Mouse (Mus musculus) midbrain, postnatal 0 days (tissue): ENCODE data around the gene 2700097O09Rik. TPM values are rescaled to one million over a fixed set of nuclear protein-coding genes. Genes with fewer than 3 reads are reported as not detected.

Experiments
- ATAC-seq: fragments of 200-750 bp; cut with Nextera tagmentation; 2 replicates; pipeline ENCODE4 v1.8.0; 2017; ENCODE audit warnings: moderate number of reproducible peaks, mild to moderate bottlenecking, moderate TSS enrichment, moderate library complexity; ENCODE audit not compliant: low FRiP score
- DNase-seq: peaks from one replicate; pipeline ENCODE4 v3.0.0-alpha.2; 2015; ENCODE audit warnings: low spot score
- H3K27ac ChIP-seq: fragments of 300-500 bp; sonication (generic); 2 replicates; pipeline ENCODE4 v1.5.1; 2014; ENCODE audit warnings: low read depth, mild to moderate bottlenecking, low read length, mixed read lengths
- H3K27me3 ChIP-seq: fragments of 300-500 bp; sonication (generic); 2 replicates; pipeline ENCODE4 v1.6.1; 2014; ENCODE audit warnings: low read length, control low read depth, mixed read lengths; ENCODE audit not compliant: insufficient read depth
- H3K36me3 ChIP-seq: fragments of 300-500 bp; sonication (generic); 2 replicates; pipeline ENCODE4 v1.6.1; 2014; ENCODE audit warnings: low read length, control low read depth, mixed read lengths; ENCODE audit not compliant: insufficient read depth
- H3K4me1 ChIP-seq: fragments of 300-500 bp; sonication (generic); 2 replicates; pipeline ENCODE4 v1.6.1; 2014; ENCODE audit warnings: mild to moderate bottlenecking, control low read depth, antibody characterized with exemption, low read length, mixed read lengths; ENCODE audit not compliant: insufficient read depth
- H3K4me2 ChIP-seq: fragments of 300-500 bp; sonication (generic); 2 replicates; pipeline ENCODE4 v1.6.1; 2014; ENCODE audit warnings: low read depth, mild to moderate bottlenecking, low read length, mixed read lengths; ENCODE audit not compliant: poor library complexity, severe bottlenecking
- H3K4me3 ChIP-seq: fragments of 300-500 bp; sonication (generic); 2 replicates; pipeline ENCODE4 v1.5.1; 2014; ENCODE audit warnings: low read depth, mild to moderate bottlenecking, low read length, moderate library complexity
- H3K9ac ChIP-seq: fragments of 300-500 bp; sonication (generic); replicated peaks from 2 replicates; pipeline ENCODE4 v1.6.1; 2014; ENCODE audit warnings: mild to moderate bottlenecking, low read length, moderate library complexity, mixed read lengths; ENCODE audit not compliant: poor library complexity, severe bottlenecking
- H3K9me3 ChIP-seq: fragments of 300-500 bp; sonication (generic); 2 replicates; pipeline ENCODE4 v1.6.1; 2016; ENCODE audit warnings: low read length, control low read depth
- CTCF ChIP-seq: IDR thresholded peaks from 2 replicates; pipeline ENCODE4 v1.5.1; 2016; ENCODE audit warnings: antibody characterized with exemption, mild to moderate bottlenecking
- WGBS: fragments of 180-500 bp; shearing (Covaris S2); extraction: QIAGEN DNeasy Blood & Tissue Kit; methylation state at CpG from one replicate; pipeline ENCODE4 v1.1.7; 2014; 5-methylcytosine and 5-hydroxymethylcytosine counted together
- polyA plus RNA-seq: library from polyadenylated mRNA; unstranded; fragments of >200 nt; fragmentation: Nextera tagmentation; extraction: Ambion mirVana; gene quantifications from 2 replicates; pipeline ENCODE4 v1.2.1, GENCODE M21; 2015
- total RNA-seq: library from RNA; depleted of rRNA; stranded (reverse); fragments of >200 nt; gene quantifications from 2 replicates; pipeline ENCODE4 v1.2.3, GENCODE M21; 2014; rRNA removed

The 2700097O09Rik gene
- total and polyA plus RNA-seq, 2 experiments from 2014 or later: 12.4 to 18.5 TPM

- 84% methylated on average over 5 of the region's 5 CpGs for WGBS
- TF ChIP-seq CTCF: no peak
- ATAC-seq: no peak
Observed at GRCm38 (mm10) chr12:54998411-54998810, 81.5 kb downstream of the 2700097O09Rik start.

DNA sequence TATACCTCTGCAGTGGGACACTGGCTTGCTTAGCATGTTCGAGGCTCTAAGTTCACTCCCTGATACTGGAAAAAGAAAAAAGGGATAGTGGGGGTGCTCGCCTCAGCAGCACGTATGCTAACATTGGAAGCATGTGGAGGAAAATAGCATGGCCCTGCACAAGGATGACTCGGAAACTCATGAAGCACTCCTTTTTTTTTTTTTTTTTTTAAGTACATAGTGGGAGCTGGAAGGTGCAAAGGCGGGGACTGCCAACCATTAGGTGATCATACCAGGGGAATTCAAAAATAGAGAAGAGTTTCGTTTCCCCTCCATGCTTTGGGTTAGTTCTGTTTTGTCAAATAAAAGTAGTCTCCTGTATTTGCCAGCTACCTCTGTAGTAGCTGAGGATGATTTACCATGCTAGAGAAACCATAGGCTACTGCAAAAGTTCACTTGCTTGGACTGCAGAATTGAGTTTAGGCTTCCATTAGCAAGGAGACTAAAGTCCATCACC, 82.9 kb downstream of the 2700097O09Rik start:
- DNase-seq (no peak), ATAC-seq (no peak)
- no peak overlapping the region for H3K4me3 ChIP-seq
- no peak overlapping the region for H3K9ac ChIP-seq
- H3K27me3 ChIP-seq: no peaks in the 10 kb centered on the region
- no peak overlapping the region for H3K27ac ChIP-seq
- no peaks in the 10 kb centered on the region for H3K4me1 ChIP-seq
- no peak for TF ChIP-seq CTCF
- H3K36me3 ChIP-seq: no peaks in the 10 kb centered on the region
- 87% methylated on average over 6 of the region's 6 CpGs for WGBS
- H3K4me2 ChIP-seq: no peak overlapping the region
- H3K9me3 ChIP-seq: no peaks in the 10 kb centered on the region

More at GRCm38 (mm10) chr12:54998411-54998810, 81.5 kb downstream of the 2700097O09Rik start:
- H3K4me2 ChIP-seq: no peak overlapping the region
- H3K9me3 ChIP-seq: no peaks in the 10 kb centered on the region
- no peaks in the 10 kb centered on the region for H3K27me3 ChIP-seq
- no peak overlapping the region for H3K4me3 ChIP-seq
- H3K4me1 ChIP-seq: no peaks in the 10 kb centered on the region
- DNase-seq: no peak
- H3K36me3 ChIP-seq: no peaks in the 10 kb centered on the region
- no peak overlapping the region for H3K27ac ChIP-seq
- H3K9ac ChIP-seq: no peak overlapping the region

GRCm38 (mm10) chr12:54995965-54996364, 83.9 kb downstream of the 2700097O09Rik start:
- H3K9ac ChIP-seq: no peak overlapping the region
- no peaks in the 10 kb centered on the region for H3K36me3 ChIP-seq
- H3K4me3 ChIP-seq: no peak overlapping the region
- H3K4me1 ChIP-seq: no peaks in the 10 kb centered on the region
- ATAC-seq: no peak
- no peak overlapping the region for H3K27ac ChIP-seq
- H3K9me3 ChIP-seq: no peaks in the 10 kb centered on the region
- no peaks in the 10 kb centered on the region for H3K27me3 ChIP-seq
- no peak overlapping the region for H3K4me2 ChIP-seq
- no peak for DNase-seq
- WGBS: 73% methylated on average over 3 of the region's 3 CpGs
- TF ChIP-seq CTCF: no peak

Other genes with a start within 250 kb of the 2700097O09Rik start
- gene Cfl2, start 217.2 kb downstream of the 2700097O09Rik start, total RNA-seq: 209 and 212 TPM in 2 replicates
- gene Cfl2, start 217.2 kb downstream of the 2700097O09Rik start, polyA plus RNA-seq: 249 and 256 TPM in 2 replicates
- not detected in 2 replicates for gene Gm20403, start 93.6 kb downstream of the 2700097O09Rik start, total RNA-seq
- not detected in 2 replicates for gene Gm20403, start 93.6 kb downstream of the 2700097O09Rik start, polyA plus RNA-seq
- 2.1 and 4.4 TPM in 2 replicates for gene Baz1a, start 65.8 kb downstream of the 2700097O09Rik start, total RNA-seq
- gene Baz1a, start 65.8 kb downstream of the 2700097O09Rik start, polyA plus RNA-seq: 2.0 and 2.6 TPM in 2 replicates
- gene Srp54a, start 152 bp upstream of the 2700097O09Rik start, total RNA-seq: 65.2 and 77.6 TPM in 2 replicates
- gene Srp54a, start 152 bp upstream of the 2700097O09Rik start, polyA plus RNA-seq: 198 and 202 TPM in 2 replicates
- gene Fam177a, start 44.4 kb upstream of the 2700097O09Rik start, total RNA-seq: 49.7 and 51.8 TPM in 2 replicates
- gene Fam177a, start 44.4 kb upstream of the 2700097O09Rik start, polyA plus RNA-seq: 84.6 and 92.6 TPM in 2 replicates
- gene Srp54b, start 75.0 kb upstream of the 2700097O09Rik start, total RNA-seq: 71.1 and 101 TPM in 2 replicates
- 59.6 and 71.0 TPM in 2 replicates for gene Srp54b, start 75.0 kb upstream of the 2700097O09Rik start, polyA plus RNA-seq
- gene 1700047I17Rik2, start 119.5 kb upstream of the 2700097O09Rik start, total RNA-seq: not detected in 2 replicates
- gene 1700047I17Rik2, start 119.5 kb upstream of the 2700097O09Rik start, polyA plus RNA-seq: not detected in 2 replicates
- gene Srp54c, start 150.1 kb upstream of the 2700097O09Rik start, total RNA-seq: 44.4 and 55.6 TPM in 2 replicates
- gene Srp54c, start 150.1 kb upstream of the 2700097O09Rik start, polyA plus RNA-seq: 78.7 and 86.5 TPM in 2 replicates
- gene 1110008L16Rik, start 219.5 kb upstream of the 2700097O09Rik start, total RNA-seq: 6.5 and 9.6 TPM in 2 replicates
- 8.7 and 8.9 TPM in 2 replicates for gene 1110008L16Rik, start 219.5 kb upstream of the 2700097O09Rik start, polyA plus RNA-seq
- gene Ppp2r3c, start 222.9 kb upstream of the 2700097O09Rik start, total RNA-seq: 9.0 and 14.3 TPM in 2 replicates
- gene Ppp2r3c, start 222.9 kb upstream of the 2700097O09Rik start, polyA plus RNA-seq: 18.0 and 19.0 TPM in 2 replicates